Mouse (Mus musculus) ES-Bruce4 (cell line): Measurements from ENCODE around the gene Soat2.

Experiments
- CTCF ChIP-seq: IDR thresholded peaks from one replicate; pipeline ENCODE4 v1.8.1; 2011; ENCODE audit warnings: low read depth, low read length
- EP300 ChIP-seq: IDR thresholded peaks from 2 replicates; pipeline ENCODE4 v1.6.1; 2011; ENCODE audit warnings: low read depth, low read length; ENCODE audit not compliant: insufficient read depth
- POLR2A ChIP-seq: IDR thresholded peaks from one replicate; pipeline ENCODE4 v1.8.1; 2011; ENCODE audit warnings: low read length; ENCODE audit not compliant: insufficient read depth

GRCm38 (mm10) chr15:102100996-102101671 is 49.2 kb upstream of the Soat2 start:
- TF ChIP-seq EP300 (no peak), CTCF (no peak), POLR2A (no peak)
